8 mouse cellular contexts compared by ENCODE assay signal in the genomic region with DNA sequence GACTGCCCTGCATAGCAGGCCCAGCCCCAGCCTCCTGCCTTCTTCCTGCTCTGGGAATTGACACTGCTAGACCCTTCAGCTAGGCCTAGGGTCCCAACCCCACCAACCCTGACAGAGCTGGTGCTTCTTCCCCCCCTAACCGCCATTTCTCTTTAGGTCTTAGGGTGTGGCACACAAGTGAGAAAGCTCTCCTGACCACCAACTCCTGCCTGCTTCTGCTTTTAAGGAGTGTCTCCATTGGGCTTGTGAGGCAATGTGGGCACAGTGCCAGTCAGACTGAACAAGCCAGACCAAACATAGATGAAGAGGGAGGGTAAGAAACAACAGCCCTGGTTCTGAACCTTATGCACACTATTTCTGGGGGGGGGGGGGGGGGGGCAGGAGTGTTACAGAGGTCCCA. TPM values are rescaled to one million over a fixed set of nuclear protein-coding genes. Genes with fewer than 3 reads are reported as not detected.
DNase-seq lines count a peak whose midpoint lies in the region; ATAC-seq and TF ChIP-seq lines count a peak whose summit lies in the region.

No protein-coding gene starts in this region.

- no peaks in the 10 kb centered on the region for H3K79me2 ChIP-seq in heart, adult 2 months (replicated peaks; ENCODE audit: control insufficient read depth, insufficient read depth, low read length)

- no peaks in the 10 kb centered on the region for H3K36me3 ChIP-seq in spleen, adult 2 months (ENCODE audit: control insufficient read depth, insufficient read depth, low read length)
- H3K36me3 ChIP-seq in heart, adult 2 months (ENCODE audit: control insufficient read depth, insufficient read depth, low read length), result no peaks in the 10 kb centered on the region; the same call in 1 of the 2 replicates
- 0 out of 2 replicates have a peak, but pooled peaks cover 13% of the 10 kb centered on the region for H3K36me3 ChIP-seq in limb, embryonic 15.5 days

- DNase-seq in spleen, adult 2 months (ENCODE audit: low read depth in 1 of 2, low spot score in 2 of 2), result no peak
- no peak for DNase-seq in spleen, adult 12 weeks (ENCODE audit: low spot score)
- peak; percentile 62 to 71 for DNase-seq in heart, adult 2 months
- peak; percentile 68 for DNase-seq in skeletal muscle tissue, adult 2 months (ENCODE audit: low read depth, low spot score)
- DNase-seq in retina, embryonic 14.5 days (ENCODE audit: low spot score), result no peak
- DNase-seq in T-cell, adult 2 months (ENCODE audit: low spot score), result no peak
- no peak for DNase-seq in left cerebral cortex, adult 2 months (ENCODE audit: extremely low spot score in 1 of 2, low spot score in 2 of 2)

- intact Hi-C loops in heart, adult 2 months (cut with DNase I), result no loop called here
- intact Hi-C loops in left cerebral cortex, adult 2 months (cut with DNase I), result no loop called here

- peak overlapping the region; percentile 24 for H3K9ac ChIP-seq in heart, adult 2 months (ENCODE audit: low read depth, low read length)
- no peak overlapping the region for H3K9ac ChIP-seq in limb, embryonic 15.5 days

- TF ChIP-seq POLR2A in spleen, adult 2 months (IDR thresholded peaks at IDR 0.05; ENCODE audit: low read depth, low read length), result no peak
- TF ChIP-seq POLR2A in heart, adult 2 months (IDR thresholded peaks at IDR 0.05; ENCODE audit: insufficient read depth, low read depth, low read length), result no peak

- no peak overlapping the region for H3K4me3 ChIP-seq in spleen, adult 2 months (ENCODE audit: extremely low read depth, insufficient read depth, insufficient read length)
- no peak overlapping the region for H3K4me3 ChIP-seq in heart, adult 2 months
- H3K4me3 ChIP-seq in limb, embryonic 15.5 days, result no peak overlapping the region
- no peak overlapping the region for H3K4me3 ChIP-seq in left cerebral cortex, adult 2 months

- peaks cover 38% of the 10 kb centered on the region; the same call in 1 of the 2 replicates for H3K4me1 ChIP-seq in spleen, adult 2 months (ENCODE audit: control insufficient read depth, insufficient read depth, insufficient read length)
- H3K4me1 ChIP-seq in heart, adult 2 months (ENCODE audit: control insufficient read depth, insufficient read depth, low read length), result peaks cover 19% of the 10 kb centered on the region
- peaks cover 54% of the 10 kb centered on the region for H3K4me1 ChIP-seq in limb, embryonic 15.5 days

- H3K27me3 ChIP-seq in spleen, adult 2 months (ENCODE audit: control insufficient read depth, insufficient read depth, low read length), result no peaks in the 10 kb centered on the region
- no peaks in the 10 kb centered on the region for H3K27me3 ChIP-seq in heart, adult 2 months (ENCODE audit: control insufficient read depth, insufficient read depth, low read length)
- H3K27me3 ChIP-seq in limb, embryonic 15.5 days, result no peaks in the 10 kb centered on the region

- H3K9me3 ChIP-seq in limb, embryonic 15.5 days, result no peaks in the 10 kb centered on the region

- H3K4me2 ChIP-seq in limb, embryonic 15.5 days, result no peak overlapping the region

- TF ChIP-seq EP300 in heart, adult 2 months (IDR thresholded peaks at IDR 0.05; ENCODE audit: insufficient read depth, low read depth, low read length), result 0 out of 2 replicates have a peak, but pooled peaks have one; percentile 2

- no peak for ATAC-seq in limb, embryonic 15.5 days (ENCODE audit: insufficient number of reproducible peaks, low FRiP score, low TSS enrichment, low read depth)

- peak overlapping the region; percentile 62; the same call in 1 of the 2 replicates for H3K27ac ChIP-seq in spleen, adult 2 months (ENCODE audit: insufficient read depth, low read length)
- H3K27ac ChIP-seq in heart, adult 2 months, result peak overlapping the region; percentile 88
- peak overlapping the region; percentile 80 for H3K27ac ChIP-seq in limb, embryonic 15.5 days
- no peak overlapping the region for H3K27ac ChIP-seq in left cerebral cortex, adult 2 months

- no peak for TF ChIP-seq CTCF in spleen, adult 2 months (IDR thresholded peaks at IDR 0.05; ENCODE audit: extremely low read depth, insufficient read depth, insufficient read length, insufficient replicate concordance)
- TF ChIP-seq CTCF in heart, adult 2 months (IDR thresholded peaks at IDR 0.05), result no peak
- no peak for TF ChIP-seq CTCF in left cerebral cortex, adult 2 months (IDR thresholded peaks at IDR 0.05)

- WGBS in spleen, adult 2 months, result 11% methylated on average over 1 of the region's 1 CpGs
- WGBS in heart, adult 2 months, result 24% methylated on average over 1 of the region's 1 CpGs
- WGBS in limb, embryonic 15.5 days, result 80% methylated on average over 1 of the region's 1 CpGs

RNA-seq across cellular contexts. Expression of gene Smim5, which starts 3.1 kb away (rescaled TPM):
- polyA plus RNA-seq in spleen, adult 2 months (2012; rRNA removed), result 5.7 and 8.0 TPM in 2 replicates
- total RNA-seq in heart, adult 2 months (2021), result 10 to 100 TPM; 10.2 to 17.8 TPM
- 21.8 and 32.8 TPM in 2 replicates for polyA plus RNA-seq in heart, adult 2 months (2012; rRNA removed)
- 19.6 and 27.4 TPM in 2 replicates for polyA plus RNA-seq in limb, embryonic 15.5 days (2015; fragmentation: Nextera tagmentation; extraction: Ambion mirVana)
- under 1 TPM in 1 of 2 experiments, not detected in 1; 0.52 TPM for total RNA-seq in left cerebral cortex, adult 2 months (2021)

RNA-seq across cellular contexts. Expression of gene Smim6, which starts 9.0 kb away (rescaled TPM):
- 0.19 and 0.54 TPM in 2 replicates for polyA plus RNA-seq in spleen, adult 2 months (2012; rRNA removed)
- total RNA-seq in heart, adult 2 months (2021), result not detected
- 0.29 and 0.35 TPM in 2 replicates for polyA plus RNA-seq in heart, adult 2 months (2012; rRNA removed)
- 1.0 and 1.7 TPM in 2 replicates for polyA plus RNA-seq in limb, embryonic 15.5 days (2015; fragmentation: Nextera tagmentation; extraction: Ambion mirVana)
- not detected for total RNA-seq in left cerebral cortex, adult 2 months (2021)

RNA-seq across cellular contexts. Expression of gene Sap30bp, which starts 30.3 kb away (rescaled TPM):
- 19.9 and 26.7 TPM in 2 replicates for polyA plus RNA-seq in spleen, adult 2 months (2012; rRNA removed)
- 10 to 100 TPM; 16.4 to 18.1 TPM for total RNA-seq in heart, adult 2 months (2021)
- 9.1 and 10.8 TPM in 2 replicates for polyA plus RNA-seq in heart, adult 2 months (2012; rRNA removed)
- 31.3 and 36.1 TPM in 2 replicates for polyA plus RNA-seq in limb, embryonic 15.5 days (2015; fragmentation: Nextera tagmentation; extraction: Ambion mirVana)
- total RNA-seq in left cerebral cortex, adult 2 months (2021), result 10 to 100 TPM; 46.7 to 50.1 TPM

RNA-seq across cellular contexts. Expression of gene Recql5, which starts 30.4 kb away (rescaled TPM):
- 28.7 and 32.1 TPM in 2 replicates for polyA plus RNA-seq in spleen, adult 2 months (2012; rRNA removed)
- 1 to 10 TPM; 6.8 to 7.4 TPM for total RNA-seq in heart, adult 2 months (2021)
- 10.2 and 12.2 TPM in 2 replicates for polyA plus RNA-seq in heart, adult 2 months (2012; rRNA removed)
- polyA plus RNA-seq in limb, embryonic 15.5 days (2015; fragmentation: Nextera tagmentation; extraction: Ambion mirVana), result 17.0 and 17.6 TPM in 2 replicates
- 10 to 100 TPM; 27.1 to 29.4 TPM for total RNA-seq in left cerebral cortex, adult 2 months (2021)

RNA-seq across cellular contexts. Expression of gene Myo15b, which starts 44.6 kb away (rescaled TPM):
- 1.6 and 1.7 TPM in 2 replicates for polyA plus RNA-seq in spleen, adult 2 months (2012; rRNA removed)
- under 1 TPM in 1 of 2 experiments, not detected in 1; 0.05 TPM for total RNA-seq in heart, adult 2 months (2021)
- 0.20 and 0.29 TPM in 2 replicates for polyA plus RNA-seq in heart, adult 2 months (2012; rRNA removed)
- 0.47 TPM in 2 replicates for polyA plus RNA-seq in limb, embryonic 15.5 days (2015; fragmentation: Nextera tagmentation; extraction: Ambion mirVana)
- under 1 TPM; 0.36 to 0.79 TPM for total RNA-seq in left cerebral cortex, adult 2 months (2021)

Comparison
In these comparisons a context has a peak if more than half of its experiments do, and no peak if none do; other contexts are left out.
1. DNase-seq: peak in heart, adult 2 months (2 of 2) and skeletal muscle tissue, adult 2 months (single experiment); none in spleen, adult 2 months (0 of 2), spleen, adult 12 weeks (single experiment), retina, embryonic 14.5 days (single experiment), T-cell, adult 2 months (single experiment) and left cerebral cortex, adult 2 months (0 of 2).